Mouse (Mus musculus) MN1 (cell line): ENCODE measurements at regions not wholly inside any gene's neighbourhood (a gene's known extent, or its start where the extent isn't known, plus 50 kb on each side); places are given as distances from the start of the nearest gene placed in this dataset.
"Not testable (repeated sequence)": the region's sequence is repeated elsewhere in the genome, so short reads cannot be mapped to it uniquely, and the experiment has no call there.

ENCODE experiments used
- DNase-seq: peaks from one replicate; pipeline ENCODE4 v3.0.0-alpha.2; 2016; ENCODE audit warnings: low spot score

GRCm38 (mm10) chr5:109842186-109842978 is 80.8 kb upstream of the Gm15446 start:
- DNase-seq, result not testable (repeated sequence)

- DNase-seq, result not testable (repeated sequence)
Observed at GRCm38 (mm10) chr5:109844236-109844635, 79.0 kb upstream of the Gm15446 start.

GRCm38 (mm10) chr5:109844753-109845186 is 78.4 kb upstream of the Gm15446 start:
- DNase-seq, result no peak

GRCm38 (mm10) chr5:109851225-109851624 is 72.0 kb upstream of the Gm15446 start:
- DNase-seq, result not testable (repeated sequence)

GRCm38 (mm10) chr5:109860402-109860801 is 62.8 kb upstream of the Gm15446 start:
- no peak for DNase-seq

GRCm38 (mm10) chr5:109864517-109864916 is 58.7 kb upstream of the Gm15446 start:
- not testable (repeated sequence) for DNase-seq

GRCm38 (mm10) chr5:109865628-109866027 is 57.6 kb upstream of the Gm15446 start:
- no peak for DNase-seq

- DNase-seq, result peak; percentile 94
Observed at GRCm38 (mm10) chr5:109866337-109867126, 56.7 kb upstream of the Gm15446 start.

- peak; percentile 18 for DNase-seq
Observed at GRCm38 (mm10) chr5:109867221-109867620, 56.0 kb upstream of the Gm15446 start.
